Mouse (Mus musculus): ENCODE data around the gene Phf1. TPM values are rescaled to one million over a fixed set of nuclear protein-coding genes. Genes with fewer than 3 reads are reported as not detected.
A peak's percentile ranks its signal among the peaks of the same experiment; 100 is the strongest.

Phf1 gene
- polyA plus RNA-seq, 1 experiment from 2014 or later = 5.5 TPM

DNA sequence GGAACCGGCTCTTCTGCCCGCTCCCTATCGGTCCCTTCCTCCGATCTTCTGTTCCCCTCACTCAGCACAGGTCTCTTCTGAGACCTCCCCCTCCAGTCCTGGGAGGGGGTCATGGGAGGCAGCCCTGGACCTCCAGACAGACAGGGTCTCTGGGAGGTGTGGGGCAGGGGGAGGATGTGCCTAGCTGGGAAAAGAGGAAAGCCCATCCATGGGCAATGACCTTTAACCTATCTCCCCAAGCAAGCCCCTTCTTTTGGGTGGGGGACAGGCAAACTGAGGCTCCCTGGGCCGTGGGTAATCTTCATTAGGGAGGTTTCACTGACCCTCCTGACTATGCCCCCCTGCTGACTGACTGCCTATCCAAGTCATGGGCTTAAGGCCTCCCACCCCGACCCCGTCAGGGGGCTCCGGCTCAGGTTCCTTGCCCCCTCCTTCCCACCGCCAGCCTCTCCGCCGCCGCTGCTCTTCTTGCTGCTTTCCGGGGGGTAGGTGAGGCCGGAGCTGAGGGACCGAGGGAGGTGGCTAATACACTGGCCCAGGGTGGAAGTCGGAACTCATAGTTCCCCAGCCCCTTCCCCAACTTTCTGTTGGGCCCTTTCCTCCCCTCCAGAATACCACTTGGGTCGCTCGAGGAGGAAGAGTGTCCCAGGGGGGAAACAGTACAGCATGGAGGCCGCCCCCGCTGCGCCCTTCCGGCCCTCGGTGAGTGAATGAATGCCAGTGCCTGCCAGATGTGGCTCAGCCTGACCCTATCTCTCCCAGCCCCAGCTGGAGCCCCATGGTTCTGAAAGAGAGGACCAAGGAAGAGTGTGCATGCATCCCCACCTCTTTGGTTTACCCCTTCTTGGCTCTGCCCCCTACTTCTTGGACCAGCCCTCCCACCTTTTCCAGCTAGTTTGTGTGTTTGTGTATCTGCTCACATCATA, 19.4 kb downstream of the Phf1 start:
- Histone ChIP-seq H3K9ac (ENCODE audit: low read depth, low read length) (peak overlapping the region; percentile 66), H3K4me3 (ENCODE audit: low read depth, low read length) (peak overlapping the region; percentile 27), H3K4me2 (replicated peaks; ENCODE audit: low read depth, low read length) (peak overlapping the region; percentile 82), H3K9me3 (ENCODE audit: control insufficient read depth, low read length) (no peaks in the 10 kb centered on the region), H3K36me3 (ENCODE audit: control insufficient read depth, insufficient read depth, low read length) (0 out of 2 replicates have a peak, but pooled peaks cover 2% of the 10 kb centered on the region), H3K27me3 (ENCODE audit: control insufficient read depth, insufficient read depth, low read length) (no peaks in the 10 kb centered on the region), H3K27ac (ENCODE audit: low read depth, low read length) (peak overlapping the region; percentile 74), H3K4me1 (replicated peaks; ENCODE audit: control insufficient read depth, insufficient read depth, low read length) (peaks cover 41% of the 10 kb centered on the region)
- 3% methylated on average over 21 of the region's 23 CpGs for WGBS
- DNase-seq (ENCODE audit: low spot score) (peak; percentile 35), ATAC-seq (ENCODE audit: low FRiP score) (0 out of 2 replicates have a peak, but pooled peaks have one; percentile 25)

DNA sequence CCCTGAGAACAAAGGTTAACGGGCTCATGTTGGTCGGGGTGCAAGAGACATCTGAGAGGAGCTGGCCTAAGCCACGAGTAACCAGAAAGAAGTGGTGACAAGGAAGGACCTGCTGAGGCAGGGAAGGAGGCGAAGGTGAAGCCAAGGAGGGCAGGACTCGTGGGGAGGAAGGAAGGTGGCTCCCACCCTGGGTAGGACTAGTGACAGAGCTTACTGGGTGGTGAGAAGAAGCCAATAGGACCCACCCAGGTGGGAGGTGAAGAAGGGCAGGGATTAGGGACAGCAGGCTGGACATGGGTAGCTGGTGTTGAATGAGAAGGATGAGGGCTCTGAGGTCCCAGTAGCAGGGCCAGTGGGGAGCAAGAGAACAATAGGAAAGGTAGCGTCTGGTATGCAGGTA, 20.3 kb downstream of the Phf1 start:
- H3K9me3 ChIP-seq (ENCODE audit: control insufficient read depth, low read length) = no peaks in the 10 kb centered on the region
- H3K27ac ChIP-seq (ENCODE audit: low read depth, low read length) = no peak overlapping the region
- DNase-seq (ENCODE audit: low spot score) (no peak), ATAC-seq (ENCODE audit: low FRiP score) (no peak)
- 0 out of 2 replicates have a peak, but pooled peaks cover 2% of the 10 kb centered on the region for H3K36me3 ChIP-seq (ENCODE audit: control insufficient read depth, insufficient read depth, low read length)
- WGBS = 25% methylated on average over 6 of the region's 6 CpGs
- H3K4me2 ChIP-seq (replicated peaks; ENCODE audit: low read depth, low read length) = peak overlapping the region; percentile 82
- H3K4me3 ChIP-seq (ENCODE audit: low read depth, low read length) = 0 out of 2 replicates have a peak overlapping the region, but pooled peaks have one; percentile 12
- peak overlapping the region; percentile 5; the same call in 1 of the 2 replicates for H3K9ac ChIP-seq (ENCODE audit: low read depth, low read length)
- H3K4me1 ChIP-seq (replicated peaks; ENCODE audit: control insufficient read depth, insufficient read depth, low read length) = peaks cover 35% of the 10 kb centered on the region
- H3K27me3 ChIP-seq (ENCODE audit: control insufficient read depth, insufficient read depth, low read length) = no peaks in the 10 kb centered on the region

DNA sequence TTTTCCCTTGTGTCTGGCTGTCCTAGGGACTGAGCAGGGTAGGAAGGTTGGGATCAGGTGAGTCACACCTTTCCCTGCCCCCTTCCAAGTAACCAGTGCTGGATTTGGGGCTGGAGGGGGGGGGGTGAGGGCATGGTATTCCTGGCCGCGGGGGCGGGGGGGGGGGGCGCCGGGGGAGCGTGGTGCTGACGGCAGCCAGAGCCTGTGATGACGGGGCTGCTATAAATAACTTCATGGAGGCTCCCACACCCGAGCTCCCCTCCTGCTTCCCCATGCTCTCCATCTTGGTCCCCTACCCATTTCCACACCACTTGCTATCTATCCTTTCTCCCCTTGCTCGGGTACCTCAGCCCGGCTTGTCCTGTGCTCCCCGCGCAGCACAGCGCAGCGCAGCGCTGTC, 20.9 kb downstream of the Phf1 start:
- H3K4me1 ChIP-seq (replicated peaks; ENCODE audit: control insufficient read depth, insufficient read depth, low read length) = peaks cover 35% of the 10 kb centered on the region
- H3K9ac ChIP-seq (ENCODE audit: low read depth, low read length) = peak overlapping the region; percentile 5; the same call in 1 of the 2 replicates
- peak overlapping the region; percentile 82 for H3K4me2 ChIP-seq (replicated peaks; ENCODE audit: low read depth, low read length)
- peak overlapping the region; percentile 16 for H3K4me3 ChIP-seq (ENCODE audit: low read depth, low read length)
- ATAC-seq (ENCODE audit: low FRiP score) (no peak), DNase-seq (ENCODE audit: low spot score) (no peak)
- H3K36me3 ChIP-seq (ENCODE audit: control insufficient read depth, insufficient read depth, low read length) = 0 out of 2 replicates have a peak, but pooled peaks cover 2% of the 10 kb centered on the region
- 19% methylated on average over 10 of the region's 16 CpGs for WGBS
- H3K9me3 ChIP-seq (ENCODE audit: control insufficient read depth, low read length) = no peaks in the 10 kb centered on the region
- no peak overlapping the region for H3K27ac ChIP-seq (ENCODE audit: low read depth, low read length)
- H3K27me3 ChIP-seq (ENCODE audit: control insufficient read depth, insufficient read depth, low read length) = no peaks in the 10 kb centered on the region

DNA sequence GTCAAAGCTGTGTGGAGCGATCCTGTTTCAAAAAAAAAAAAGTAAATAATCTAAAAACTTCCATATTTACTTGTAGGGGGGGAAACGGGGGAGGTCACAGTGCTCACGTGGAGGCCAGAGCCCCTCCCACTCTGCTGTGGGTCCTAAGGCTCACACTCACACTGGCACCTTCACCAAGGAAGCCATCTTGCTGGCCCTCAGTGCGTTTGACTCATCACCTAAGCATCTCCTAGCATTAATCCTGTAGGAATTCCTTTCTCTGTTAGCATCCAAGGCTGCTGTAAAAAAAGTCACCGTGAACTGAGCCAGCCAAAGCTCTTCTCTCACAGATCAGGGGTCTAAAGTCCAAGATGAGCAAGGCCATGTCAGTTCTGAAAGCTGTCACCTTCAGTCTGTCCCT, 23.5 kb downstream of the Phf1 start:
- WGBS = 93% methylated on average over 5 of the region's 5 CpGs
- Histone ChIP-seq H3K27me3 (ENCODE audit: control insufficient read depth, insufficient read depth, low read length) (no peaks in the 10 kb centered on the region), H3K4me1 (replicated peaks; ENCODE audit: control insufficient read depth, insufficient read depth, low read length) (peaks cover 18% of the 10 kb centered on the region), H3K27ac (ENCODE audit: low read depth, low read length) (no peak overlapping the region), H3K36me3 (ENCODE audit: control insufficient read depth, insufficient read depth, low read length) (peaks cover 14% of the 10 kb centered on the region), H3K9ac (ENCODE audit: low read depth, low read length) (no peak overlapping the region), H3K4me3 (ENCODE audit: low read depth, low read length) (no peak overlapping the region), H3K9me3 (ENCODE audit: control insufficient read depth, low read length) (no peaks in the 10 kb centered on the region), H3K4me2 (replicated peaks; ENCODE audit: low read depth, low read length) (no peak overlapping the region)
- ATAC-seq (ENCODE audit: low FRiP score) (no peak), DNase-seq (ENCODE audit: low spot score) (no peak)

DNA sequence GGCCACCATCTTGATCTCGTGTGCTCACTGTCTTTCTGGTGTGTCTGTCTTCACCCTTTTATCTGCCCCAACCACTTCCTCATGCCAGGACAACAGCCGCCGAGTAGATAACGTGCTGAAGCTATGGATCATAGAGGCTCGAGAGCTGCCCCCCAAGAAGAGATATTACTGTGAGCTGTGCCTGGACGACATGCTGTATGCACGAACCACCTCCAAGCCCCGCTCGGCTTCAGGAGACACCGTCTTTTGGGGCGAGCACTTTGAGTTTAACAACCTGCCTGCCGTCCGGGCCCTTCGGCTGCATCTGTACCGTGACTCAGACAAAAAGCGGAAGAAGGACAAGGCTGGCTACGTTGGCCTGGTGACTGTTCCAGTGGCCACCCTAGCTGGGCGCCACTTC, 24.0 kb downstream of the Phf1 start:
- Histone ChIP-seq H3K36me3 (ENCODE audit: control insufficient read depth, insufficient read depth, low read length) (peaks cover 20% of the 10 kb centered on the region), H3K4me3 (ENCODE audit: low read depth, low read length) (no peak overlapping the region), H3K9me3 (ENCODE audit: control insufficient read depth, low read length) (no peaks in the 10 kb centered on the region), H3K4me2 (replicated peaks; ENCODE audit: low read depth, low read length) (no peak overlapping the region), H3K27me3 (ENCODE audit: control insufficient read depth, insufficient read depth, low read length) (no peaks in the 10 kb centered on the region), H3K9ac (ENCODE audit: low read depth, low read length) (no peak overlapping the region), H3K27ac (ENCODE audit: low read depth, low read length) (no peak overlapping the region), H3K4me1 (replicated peaks; ENCODE audit: control insufficient read depth, insufficient read depth, low read length) (peaks cover 15% of the 10 kb centered on the region)
- ATAC-seq (ENCODE audit: low FRiP score) (no peak), DNase-seq (ENCODE audit: low spot score) (no peak)
- 92% methylated on average over 18 of the region's 18 CpGs for WGBS

DNA sequence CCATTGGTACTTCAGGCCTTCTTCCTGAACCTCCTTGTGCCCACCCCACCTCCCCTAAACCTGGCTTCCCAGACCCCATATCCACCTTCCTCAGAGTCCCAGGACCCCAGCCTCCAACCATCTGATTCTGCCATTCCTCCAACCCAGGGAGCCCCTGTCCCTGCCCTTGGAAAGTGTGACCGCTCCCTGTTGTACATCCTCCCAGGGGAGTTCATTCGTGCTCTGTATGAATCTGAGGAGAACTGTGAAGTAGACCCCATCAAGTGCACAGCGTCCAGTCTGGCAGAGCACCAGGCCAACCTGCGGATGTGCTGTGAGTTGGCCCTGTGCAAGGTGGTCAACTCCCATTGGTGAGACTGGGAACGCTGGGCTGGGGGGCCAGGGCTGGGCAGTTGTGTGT, 25.0 kb downstream of the Phf1 start:
- Histone ChIP-seq H3K27ac (ENCODE audit: low read depth, low read length) (no peak overlapping the region), H3K4me2 (replicated peaks; ENCODE audit: low read depth, low read length) (no peak overlapping the region), H3K36me3 (ENCODE audit: control insufficient read depth, insufficient read depth, low read length) (peaks cover 23% of the 10 kb centered on the region), H3K4me1 (replicated peaks; ENCODE audit: control insufficient read depth, insufficient read depth, low read length) (peaks cover 7% of the 10 kb centered on the region; the same call in 1 of the 2 replicates), H3K27me3 (ENCODE audit: control insufficient read depth, insufficient read depth, low read length) (no peaks in the 10 kb centered on the region), H3K9ac (ENCODE audit: low read depth, low read length) (no peak overlapping the region), H3K9me3 (ENCODE audit: control insufficient read depth, low read length) (no peaks in the 10 kb centered on the region), H3K4me3 (ENCODE audit: low read depth, low read length) (no peak overlapping the region)
- ATAC-seq (ENCODE audit: low FRiP score) = no peak
- WGBS = 98% methylated on average over 5 of the region's 5 CpGs
- no peak for DNase-seq (ENCODE audit: low spot score)

DNA sequence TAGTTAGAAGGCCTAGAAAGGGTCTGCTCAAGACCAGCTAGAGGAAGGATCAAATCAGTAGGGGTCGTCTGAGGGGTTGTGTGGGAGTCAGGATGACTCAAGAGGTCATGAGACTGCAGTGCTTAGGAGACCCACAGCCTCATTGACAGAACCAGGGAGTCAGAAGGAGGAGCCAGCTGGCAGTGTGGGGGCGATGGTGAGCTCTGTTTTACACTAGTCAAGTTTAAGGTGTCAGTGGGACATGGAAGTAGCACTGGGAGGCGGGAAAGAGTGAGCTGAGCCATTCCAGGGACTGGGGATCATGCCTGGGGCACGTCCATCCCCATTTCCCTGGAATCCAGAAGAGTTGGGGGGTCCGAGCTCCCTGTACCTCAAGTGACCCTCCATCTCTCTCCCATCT, 26.0 kb downstream of the Phf1 start:
- Histone ChIP-seq H3K9me3 (ENCODE audit: control insufficient read depth, low read length) (no peaks in the 10 kb centered on the region), H3K36me3 (ENCODE audit: control insufficient read depth, insufficient read depth, low read length) (peaks cover 23% of the 10 kb centered on the region), H3K9ac (ENCODE audit: low read depth, low read length) (no peak overlapping the region), H3K4me2 (replicated peaks; ENCODE audit: low read depth, low read length) (no peak overlapping the region), H3K4me1 (replicated peaks; ENCODE audit: control insufficient read depth, insufficient read depth, low read length) (0 out of 2 replicates have a peak, but pooled peaks cover 2% of the 10 kb centered on the region), H3K4me3 (ENCODE audit: low read depth, low read length) (no peak overlapping the region), H3K27me3 (ENCODE audit: control insufficient read depth, insufficient read depth, low read length) (no peaks in the 10 kb centered on the region), H3K27ac (ENCODE audit: low read depth, low read length) (no peak overlapping the region)
- WGBS = 60% methylated on average over 5 of the region's 5 CpGs
- DNase-seq (ENCODE audit: low spot score) (no peak), ATAC-seq (ENCODE audit: low FRiP score) (no peak)

DNA sequence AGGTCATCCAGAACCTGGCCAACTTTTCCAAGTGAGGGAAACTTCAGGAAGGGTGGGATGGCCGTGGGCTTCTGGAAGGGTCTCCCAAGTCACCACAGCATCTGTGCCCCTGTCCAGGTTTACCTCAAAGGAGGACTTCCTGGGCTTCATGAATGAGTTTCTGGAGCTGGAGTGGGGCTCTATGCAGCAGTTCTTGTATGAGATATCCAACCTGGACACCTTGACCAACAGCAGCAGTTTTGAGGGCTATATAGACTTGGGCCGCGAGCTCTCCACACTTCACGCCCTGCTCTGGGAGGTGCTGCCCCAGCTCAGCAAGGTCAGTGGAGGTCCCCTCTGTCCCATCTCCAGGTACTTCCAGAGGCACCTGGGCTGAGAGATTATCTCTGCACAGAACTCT, 27.0 kb downstream of the Phf1 start:
- H3K9ac ChIP-seq (ENCODE audit: low read depth, low read length) = no peak overlapping the region
- 92% methylated on average over 4 of the region's 4 CpGs for WGBS
- ATAC-seq (ENCODE audit: low FRiP score) = no peak
- no peak for DNase-seq (ENCODE audit: low spot score)
- no peaks in the 10 kb centered on the region for H3K27me3 ChIP-seq (ENCODE audit: control insufficient read depth, insufficient read depth, low read length)
- H3K27ac ChIP-seq (ENCODE audit: low read depth, low read length) = no peak overlapping the region
- no peak overlapping the region for H3K4me3 ChIP-seq (ENCODE audit: low read depth, low read length)
- H3K4me2 ChIP-seq (replicated peaks; ENCODE audit: low read depth, low read length) = no peak overlapping the region
- no peaks in the 10 kb centered on the region for H3K4me1 ChIP-seq (replicated peaks; ENCODE audit: control insufficient read depth, insufficient read depth, low read length)
- H3K9me3 ChIP-seq (ENCODE audit: control insufficient read depth, low read length) = no peaks in the 10 kb centered on the region
- H3K36me3 ChIP-seq (ENCODE audit: control insufficient read depth, insufficient read depth, low read length) = peaks cover 23% of the 10 kb centered on the region
